Mouse (Mus musculus): ENCODE results near the gene Sec14l4.

DNA sequence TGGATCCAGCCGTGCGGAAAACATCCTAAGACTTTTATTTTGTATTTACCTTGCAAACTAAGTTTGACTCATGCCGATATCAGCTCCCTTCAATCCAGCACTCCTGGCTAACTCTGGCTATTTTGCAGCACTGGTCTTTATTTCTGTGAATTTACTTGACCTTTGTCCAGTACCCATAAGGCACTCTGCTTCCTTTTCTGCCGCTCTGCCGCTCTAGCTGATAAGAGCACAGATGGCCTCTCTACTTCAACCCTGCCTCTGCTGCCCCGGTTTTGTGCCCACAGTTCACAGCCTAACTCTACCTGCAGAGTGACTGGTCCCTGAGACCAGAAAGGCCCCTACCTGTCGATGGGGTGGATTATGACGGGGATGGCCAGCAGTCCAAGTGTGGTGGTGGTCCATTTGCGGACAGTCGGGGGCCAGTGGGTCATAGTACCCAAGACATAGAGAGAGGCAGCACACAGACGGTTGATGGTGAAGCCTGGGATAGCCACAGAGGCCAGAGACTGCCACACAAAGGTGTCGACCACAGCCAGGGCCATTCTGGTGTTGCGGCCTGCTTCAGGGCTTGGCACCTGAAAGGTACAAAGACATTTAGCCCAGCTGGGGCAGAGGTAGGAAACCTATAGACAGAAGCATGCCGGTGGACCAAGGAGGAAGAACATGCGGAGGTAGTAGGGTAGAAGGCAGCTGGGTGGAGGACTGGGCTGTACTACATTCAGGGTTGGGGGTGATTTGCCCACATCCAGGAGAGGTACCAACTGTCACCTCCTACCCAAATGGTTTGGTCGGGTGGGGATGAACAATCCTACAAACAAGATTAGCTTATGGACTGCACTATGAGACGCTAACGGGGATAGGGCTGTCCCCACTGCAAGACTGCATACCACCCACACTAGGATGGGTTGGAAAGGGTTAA, 62.5 kb downstream of the Sec14l4 start:
- TF ChIP-seq CTCF (IDR thresholded peaks at IDR 0.05; ENCODE audit: extremely low read depth, insufficient read depth, low read length) (no peak), POLR2A (IDR thresholded peaks at IDR 0.05; ENCODE audit: extremely low read depth, insufficient read depth, low read length) (no peak)

Measured in cortical plate, adult 2 months (tissue).